Mouse (Mus musculus) right cerebral cortex, postnatal 14 days (tissue): ENCODE measurements around the gene Csf2ra.
"Not testable (repeated sequence)": the region's sequence is repeated elsewhere in the genome, so short reads cannot be mapped to it uniquely, and the experiment has no call there.

Source experiments
- DNase-seq: peaks from one replicate; pipeline ENCODE4 v3.0.0; 2022

Csf2ra gene

DNA sequence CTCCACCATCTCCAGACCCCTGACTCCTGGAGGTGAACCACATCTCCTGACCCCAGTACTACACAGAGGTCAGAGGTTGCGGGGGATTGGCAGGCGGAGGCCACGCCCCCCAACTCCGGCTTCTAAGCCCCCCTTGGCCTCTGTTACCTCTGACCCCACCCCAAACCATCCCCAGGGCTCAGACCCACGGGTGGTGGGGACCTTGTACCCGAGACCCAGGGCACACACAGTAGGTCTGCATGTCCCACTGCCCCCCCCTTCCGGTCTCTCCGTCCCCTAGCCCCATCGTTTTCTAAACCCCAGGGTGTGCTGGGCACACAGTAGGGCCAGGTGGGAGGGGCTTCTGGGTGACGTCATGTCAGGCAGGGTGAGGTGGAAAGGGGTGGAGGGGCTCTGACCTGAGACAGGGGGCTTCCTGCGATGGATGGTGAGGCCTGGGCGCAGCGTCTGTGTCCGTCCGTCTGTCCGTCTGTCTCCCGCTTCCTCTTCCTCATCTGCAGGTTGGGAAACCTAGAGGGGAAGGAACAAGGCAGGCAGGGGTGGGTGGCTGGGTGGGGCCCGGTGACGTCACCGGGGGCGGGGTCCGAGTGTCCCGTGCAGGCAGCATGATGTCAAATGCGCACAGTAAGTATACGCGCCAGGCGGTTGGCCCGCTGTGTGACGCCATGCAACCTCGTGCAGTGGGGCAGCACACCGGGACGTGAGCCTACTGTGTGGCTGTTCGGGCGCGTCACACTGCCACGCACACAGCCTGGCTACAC is at the start of gene Csf2ra:
Csf2ra (minus strand) TSS at position 489 of the 761 bp plus-strand sequence.
- DNase-seq = peak; percentile 23

DNA sequence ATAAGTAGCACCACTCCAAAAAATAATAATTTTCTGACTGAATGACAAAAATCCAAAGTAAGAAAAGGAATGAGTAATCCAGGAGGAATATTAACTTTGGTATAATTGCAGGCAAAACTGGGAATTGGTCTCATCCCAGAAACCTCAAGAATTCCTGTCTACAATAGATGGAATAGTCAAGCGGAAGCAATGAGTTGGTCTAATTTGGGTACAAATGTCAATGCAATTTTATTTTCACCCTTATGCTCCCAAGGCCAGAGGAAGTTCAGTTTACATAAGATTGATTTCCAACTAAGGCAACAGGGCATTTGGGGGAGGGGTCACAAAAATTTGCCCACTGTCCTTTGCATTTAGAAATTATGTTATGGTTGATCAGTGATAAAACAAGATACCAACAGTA is 47.2 kb upstream of the Csf2ra start:
- no peak for DNase-seq

DNA sequence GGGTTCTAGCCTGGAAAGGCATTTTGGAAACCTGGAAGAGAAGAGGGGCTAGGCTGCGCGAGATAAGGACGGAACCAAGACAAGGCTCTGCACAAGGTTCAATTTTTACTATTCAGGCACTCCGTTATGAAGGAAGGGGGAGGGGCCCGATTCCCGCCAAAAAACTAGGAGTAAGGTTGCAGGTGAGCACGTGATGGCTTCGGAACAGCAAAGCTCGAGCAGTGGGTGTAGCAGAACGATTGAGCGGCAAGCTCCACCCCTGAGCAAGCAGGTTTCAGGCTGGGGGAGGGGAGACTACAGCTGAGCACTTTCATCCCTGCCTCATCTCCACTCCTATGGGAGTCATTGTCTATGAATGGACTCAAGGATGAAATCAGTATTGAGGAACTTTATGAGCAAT is 40.9 kb upstream of the Csf2ra start:
- not testable (repeated sequence) for DNase-seq

DNA sequence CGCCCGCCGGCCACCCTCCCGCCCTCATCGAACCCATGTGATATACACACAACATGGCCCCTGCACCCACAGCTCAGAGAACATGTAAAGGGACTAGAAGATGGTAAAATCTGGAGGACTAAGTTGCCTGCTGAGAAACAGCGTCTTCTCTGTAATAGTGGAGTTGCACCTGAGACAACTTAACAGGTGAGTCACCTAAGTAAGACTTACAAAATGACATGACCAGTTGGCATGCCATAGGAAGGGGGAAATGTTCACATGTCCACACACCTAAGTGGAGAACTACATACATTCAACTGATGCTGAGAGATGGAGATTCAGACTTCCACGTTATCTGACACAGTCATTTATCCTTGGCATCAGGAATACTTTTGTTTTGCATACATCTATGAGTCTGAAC is 38.9 kb upstream of the Csf2ra start:
- no peak for DNase-seq

DNA sequence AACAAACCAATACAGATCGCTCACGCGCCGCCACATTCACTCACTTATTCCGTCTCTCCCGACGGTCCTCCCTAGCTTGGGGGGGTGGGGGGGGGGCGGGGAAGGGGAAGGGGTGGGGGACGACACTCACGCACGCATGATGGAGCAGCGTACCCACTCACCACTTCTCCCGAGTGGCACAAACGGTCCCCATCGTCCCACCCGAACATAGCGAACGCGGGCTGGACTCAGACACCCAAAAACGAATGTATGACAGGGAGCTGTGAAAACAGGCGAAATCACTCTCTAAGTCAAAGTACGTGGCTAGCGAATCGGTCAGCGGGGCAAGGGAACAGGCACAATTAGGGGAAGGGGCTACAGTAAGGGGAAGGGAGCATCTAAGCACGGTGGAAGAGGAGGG is 38.4 kb upstream of the Csf2ra start:
- peak; percentile 11 for DNase-seq

DNA sequence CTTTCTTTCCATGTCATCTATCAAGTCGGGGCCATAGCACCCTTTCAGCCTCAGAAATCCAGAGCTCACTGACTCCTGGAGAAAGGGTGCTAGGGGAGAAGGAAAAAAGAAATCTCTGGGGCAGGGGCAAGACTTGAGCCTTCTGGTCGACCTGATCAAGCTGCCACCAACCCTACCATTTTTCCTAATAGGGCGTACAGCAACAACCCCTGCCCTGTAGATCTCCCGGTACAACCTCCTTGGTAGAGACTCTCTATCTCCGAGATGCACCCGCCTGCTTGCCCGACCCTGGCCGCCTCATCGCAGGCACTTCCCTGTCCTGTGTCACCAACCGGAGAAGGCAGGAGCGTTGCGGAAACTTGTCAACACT is 38.0 kb upstream of the Csf2ra start:
- peak; percentile 14 for DNase-seq

DNA sequence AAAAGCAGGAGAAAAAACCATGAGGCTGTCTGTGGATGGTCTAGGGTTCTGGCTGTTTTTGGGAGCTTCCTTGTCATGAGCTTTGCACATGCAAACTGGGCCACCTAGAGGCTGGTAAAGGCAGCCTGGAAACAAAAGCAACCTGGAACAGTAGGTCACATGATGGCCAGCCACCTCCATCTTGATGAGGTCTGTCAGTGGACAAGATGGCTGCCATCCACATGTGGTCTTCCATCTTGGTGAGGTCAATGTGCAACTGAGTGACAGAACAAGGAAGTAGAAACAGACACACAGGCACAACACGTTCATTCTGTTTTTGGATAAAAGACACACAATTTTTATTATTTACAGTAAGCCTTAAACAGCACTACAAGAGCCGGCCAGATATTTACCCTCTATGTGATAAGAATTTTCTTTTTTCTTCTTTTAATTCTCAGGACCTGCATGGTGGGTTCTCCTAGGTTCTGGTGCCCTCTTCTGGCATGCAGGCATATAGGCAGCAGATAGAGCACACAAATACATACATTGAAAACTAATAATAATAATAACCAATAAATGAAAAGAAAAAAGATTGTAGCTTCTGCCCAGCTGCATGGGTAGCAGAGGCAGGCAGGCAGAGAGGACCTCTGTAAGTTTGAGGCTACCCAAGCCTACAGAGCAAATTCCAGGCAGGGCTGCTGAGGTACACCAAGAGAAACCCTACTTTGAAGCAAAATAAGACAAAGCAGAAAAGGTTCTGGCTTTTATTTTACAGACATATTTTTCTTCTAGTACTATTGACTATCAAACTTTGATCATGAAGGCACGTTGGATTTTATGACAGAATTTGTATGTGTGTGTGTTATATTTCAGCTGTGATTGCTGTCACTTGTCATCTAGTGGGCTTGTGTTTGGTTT is 37.4 kb upstream of the Csf2ra start:
- DNase-seq = peak; percentile 79

DNA sequence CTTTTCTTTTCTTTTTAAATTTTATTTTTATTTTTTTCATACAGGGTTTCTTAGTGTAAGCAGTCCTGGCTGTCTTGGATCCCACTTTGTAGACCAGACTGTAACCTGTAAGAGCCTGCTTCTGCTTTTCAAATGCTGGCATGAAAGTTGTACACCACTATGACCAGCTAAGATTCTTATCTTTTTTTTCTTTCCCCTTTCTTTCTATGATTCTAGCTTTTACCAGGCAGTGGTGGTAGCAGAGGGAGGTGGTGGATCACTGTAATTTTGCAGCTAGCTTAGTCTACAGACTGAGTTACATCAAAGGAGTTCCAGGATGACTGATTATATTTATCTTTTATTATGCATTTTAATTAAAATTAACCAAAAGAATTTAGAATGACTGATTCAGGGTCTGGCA is 36.7 kb upstream of the Csf2ra start:
- no peak for DNase-seq

DNA sequence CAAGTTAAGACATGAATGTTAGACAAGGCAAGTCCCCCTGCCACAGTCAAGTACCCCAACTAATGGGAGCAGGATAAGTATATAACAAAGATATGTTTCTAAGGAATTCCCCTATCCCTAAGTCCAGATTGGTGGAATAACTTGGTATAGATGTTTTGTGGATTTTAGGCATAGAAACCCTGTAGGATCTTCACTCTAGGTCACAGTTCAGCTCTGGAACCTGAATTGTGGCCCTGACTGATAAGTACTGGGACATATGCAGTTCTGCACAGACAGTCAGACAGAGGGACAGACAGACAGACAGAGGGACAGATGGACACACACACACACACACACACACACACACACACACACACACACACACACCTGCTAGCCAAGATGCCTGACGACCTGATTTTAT is 36.0 kb upstream of the Csf2ra start:
- no peak for DNase-seq

DNA sequence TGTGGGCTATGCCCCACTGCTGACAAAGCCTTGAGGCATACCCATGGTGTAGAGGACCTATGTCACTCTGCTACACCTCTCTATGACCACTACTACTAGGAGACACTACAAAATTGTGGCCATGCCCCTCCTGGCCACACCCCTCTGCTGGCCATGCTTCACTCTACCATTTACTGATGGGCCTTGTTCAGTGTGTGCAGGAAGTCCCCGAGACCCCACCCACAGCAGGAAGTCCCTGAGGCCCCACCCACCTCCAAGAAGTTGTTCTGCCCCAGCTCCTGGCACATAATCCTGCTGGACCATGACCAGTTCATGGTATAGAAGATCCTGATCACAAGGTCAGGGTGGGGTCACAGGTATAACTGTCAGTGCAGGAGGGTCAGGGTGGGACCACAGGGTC is 33.0 kb upstream of the Csf2ra start:
- no peak for DNase-seq

DNA sequence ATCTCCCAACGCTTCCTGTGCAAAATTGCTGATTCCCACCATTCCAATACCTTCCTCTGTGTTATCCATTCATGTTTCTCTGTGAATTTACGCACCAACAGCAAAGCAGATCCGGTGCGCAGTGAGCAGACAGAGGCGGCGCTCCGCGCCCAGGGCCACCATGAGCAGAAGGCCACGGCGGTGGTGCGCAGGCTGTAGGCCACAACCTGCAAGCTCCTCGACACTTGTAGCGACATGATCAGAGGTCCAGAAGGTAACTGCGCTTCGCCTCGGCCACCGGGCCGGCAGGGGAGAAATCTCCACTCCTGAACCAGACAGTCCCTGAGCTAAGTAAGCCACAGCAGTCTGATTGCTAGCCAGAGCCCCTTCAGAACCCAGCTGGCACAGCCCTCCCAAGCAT is 29.5 kb upstream of the Csf2ra start:
- no peak for DNase-seq

DNA sequence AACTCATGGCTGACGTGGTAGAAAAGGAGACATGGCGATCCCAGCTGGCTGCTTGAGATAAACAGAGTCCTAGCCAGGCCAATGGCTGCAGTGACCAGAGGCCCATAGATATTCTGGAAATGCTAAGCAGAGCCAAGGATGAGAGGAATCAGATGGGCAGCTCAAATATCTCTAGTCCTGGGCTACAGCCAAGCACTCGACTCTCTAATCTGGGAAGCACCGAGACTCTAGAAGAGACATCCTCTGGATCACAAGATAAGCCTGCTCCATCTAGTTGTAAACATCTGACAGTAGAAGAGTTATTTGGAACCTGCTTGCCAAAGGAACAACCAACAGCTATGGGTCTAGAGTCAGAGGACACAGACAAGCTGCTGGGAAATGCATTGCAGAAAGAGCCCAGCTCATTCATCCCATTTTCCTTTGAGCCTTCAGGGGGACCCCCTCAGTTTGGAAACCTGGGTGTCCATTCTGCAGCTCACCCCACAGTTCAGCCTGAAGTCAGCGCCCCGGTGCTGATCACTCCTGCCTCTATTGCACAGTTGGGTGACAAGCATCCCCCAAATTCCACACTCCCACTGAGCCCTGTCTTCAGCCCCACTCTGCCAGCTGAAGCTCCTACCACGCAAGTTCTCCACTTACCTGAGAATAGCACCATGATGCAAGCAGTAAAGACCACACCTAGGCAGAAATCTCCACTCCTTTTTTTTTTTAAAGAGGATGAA is 28.1 kb upstream of the Csf2ra start:
- no peak for DNase-seq

DNA sequence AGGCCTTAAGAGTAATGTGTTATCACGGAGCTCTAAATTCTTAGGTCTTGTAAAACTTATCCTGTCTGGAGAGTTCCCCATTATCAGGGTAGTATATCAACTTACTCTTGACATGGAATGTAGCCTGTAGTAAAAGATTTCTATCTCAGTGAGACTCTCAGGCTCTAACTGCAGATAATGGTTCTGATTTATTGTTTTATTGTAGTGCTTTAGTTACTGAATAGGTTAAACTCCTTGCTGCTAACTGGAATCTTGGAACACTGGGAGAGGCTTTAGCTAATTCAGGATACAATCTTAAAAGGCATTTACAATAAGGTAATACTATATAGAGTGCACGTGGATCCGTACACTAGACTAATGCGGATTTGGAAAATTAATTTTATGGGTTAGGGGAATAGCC is 19.1 kb upstream of the Csf2ra start:
- DNase-seq = not testable (repeated sequence)

DNA sequence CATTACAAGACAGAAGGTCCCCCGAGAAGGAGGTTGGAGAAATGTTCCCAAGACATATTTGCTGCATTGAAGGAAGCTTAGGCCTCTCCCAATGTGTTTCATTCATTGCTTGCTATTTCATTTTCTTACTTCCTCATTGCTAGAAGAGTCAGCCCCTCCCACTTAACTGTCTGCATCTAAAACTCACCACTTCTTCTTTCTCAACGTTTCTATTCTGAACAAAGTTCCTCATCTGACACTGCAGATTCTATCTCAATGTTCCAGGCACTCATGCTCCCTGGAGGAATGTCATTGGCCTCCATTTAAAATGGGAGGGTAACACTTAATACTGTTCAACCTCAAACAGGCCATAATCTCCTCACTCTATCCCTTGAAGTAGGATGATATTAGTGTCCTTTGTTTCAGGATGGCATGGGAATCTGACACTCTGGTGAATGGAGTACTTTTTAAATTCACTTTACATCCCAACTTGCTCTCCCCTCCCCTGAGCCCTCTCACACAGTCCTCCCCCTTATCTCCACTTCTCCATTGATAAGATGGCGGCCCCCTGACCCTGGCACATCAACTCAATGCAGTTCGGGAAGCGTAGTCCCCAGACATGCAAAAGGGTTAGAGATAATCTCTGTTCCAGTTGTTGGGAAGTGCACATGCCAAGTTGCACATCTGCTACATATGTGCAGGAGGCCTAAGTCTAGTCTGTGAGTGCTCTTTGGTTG is 16.6 kb upstream of the Csf2ra start:
- DNase-seq = no peak

DNA sequence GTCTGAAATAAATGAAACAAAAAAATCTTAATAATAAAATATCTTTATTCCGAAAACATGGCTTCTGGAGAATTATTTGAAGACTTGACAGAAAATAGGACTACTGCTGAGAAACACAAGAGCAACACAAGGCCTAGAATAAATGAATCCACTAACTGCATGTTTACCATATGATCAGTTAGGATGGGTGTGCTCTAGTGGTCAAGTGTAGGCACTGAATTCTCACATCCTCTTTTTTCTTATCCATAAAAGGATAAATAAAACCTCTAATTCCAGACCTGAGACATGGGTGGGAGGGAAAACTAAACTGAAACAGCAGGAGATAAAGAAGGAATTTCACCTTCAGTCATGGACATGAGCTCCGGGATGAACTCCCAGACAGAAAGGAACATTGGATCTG is 9.7 kb upstream of the Csf2ra start:
- no peak for DNase-seq

DNA sequence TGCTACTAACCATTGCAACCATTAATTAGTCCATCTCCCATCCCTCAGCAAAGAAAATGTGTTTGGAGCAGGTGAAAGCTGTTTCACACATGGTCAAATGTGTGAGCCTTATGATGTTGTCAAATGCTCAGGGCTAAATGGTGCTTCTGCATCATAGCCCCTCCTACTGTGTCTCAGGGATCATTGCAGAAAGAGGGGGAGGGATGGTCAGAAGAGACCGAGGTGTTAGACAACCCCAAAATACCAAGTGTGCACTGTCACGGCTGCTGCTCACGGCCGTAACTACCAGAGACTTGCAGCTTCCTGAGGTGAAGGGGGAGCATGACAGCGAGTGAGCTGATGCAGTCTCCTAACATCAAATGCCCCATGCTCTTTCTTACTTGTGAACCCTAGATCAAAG is 6.3 kb upstream of the Csf2ra start:
- DNase-seq = no peak

DNA sequence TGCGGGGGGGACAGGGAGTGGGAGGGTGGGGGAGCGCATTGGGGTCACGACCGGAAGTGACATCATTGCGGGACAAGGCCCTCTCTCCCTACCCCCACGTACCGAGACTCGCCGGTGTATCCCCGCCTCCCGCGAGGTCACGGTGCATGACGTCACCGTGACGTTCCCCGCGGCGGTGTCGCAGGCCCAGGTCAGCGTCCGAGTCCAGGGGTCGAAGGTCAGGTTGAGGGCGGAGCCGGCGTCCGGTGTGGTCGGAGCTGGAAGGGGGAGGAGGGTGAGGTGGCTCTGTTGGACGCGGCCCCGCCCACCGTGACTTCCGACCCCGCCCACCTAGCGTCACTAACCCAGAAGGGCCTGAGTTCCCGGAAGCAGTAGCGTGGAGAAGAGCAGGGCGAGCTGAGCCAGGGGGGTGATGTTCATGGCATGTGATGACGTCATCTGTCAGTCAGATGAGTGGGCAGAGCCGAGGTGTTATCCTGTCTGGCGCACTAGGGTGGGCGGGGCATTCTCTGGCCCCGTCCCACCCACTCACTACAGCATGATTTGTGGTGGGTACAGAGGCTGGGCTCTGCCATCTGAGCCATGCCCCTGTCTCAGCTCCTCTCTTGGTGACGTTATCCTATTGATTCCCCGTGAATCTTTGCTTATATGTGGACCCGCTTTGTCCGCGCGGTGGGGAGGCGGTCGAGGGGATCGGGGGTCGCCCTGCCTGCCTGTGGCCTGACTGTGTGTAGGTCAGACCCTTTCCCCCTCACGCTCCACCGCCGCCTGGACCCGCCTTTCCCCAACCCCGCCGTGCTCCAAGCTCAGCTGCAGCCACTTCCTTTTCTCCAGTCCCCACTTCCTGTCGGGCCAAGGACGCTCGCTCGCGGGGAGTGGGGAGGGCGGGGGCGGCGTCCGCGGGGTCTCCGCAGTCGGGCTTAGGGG is 1.0 kb downstream of the Csf2ra start:
- peak; percentile 89 for DNase-seq

DNA sequence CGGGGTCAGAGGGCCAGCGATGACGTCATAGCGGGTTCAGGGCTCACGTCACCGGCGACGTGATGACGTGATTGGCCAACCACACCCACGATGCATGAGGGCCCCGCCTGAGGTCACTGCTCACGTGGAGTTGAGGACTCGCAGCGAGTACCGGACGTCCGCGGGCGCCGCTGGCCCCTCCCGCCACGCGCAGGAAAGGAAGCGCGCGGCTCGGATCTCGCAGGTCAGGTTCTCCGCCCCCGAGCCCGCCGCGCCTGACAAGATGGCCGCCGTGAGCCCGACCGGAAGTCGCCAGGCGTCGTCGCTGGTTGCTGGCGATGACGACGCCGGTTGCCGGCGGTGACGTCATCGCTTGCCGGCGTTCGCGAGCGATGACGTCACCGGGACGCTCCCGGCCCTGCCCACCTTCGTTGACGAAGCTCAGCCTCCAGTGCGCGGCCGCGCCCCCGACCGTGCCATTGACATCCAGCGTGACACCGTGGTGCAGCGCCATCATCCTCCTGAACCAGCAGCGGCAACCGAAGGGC is 1.8 kb downstream of the Csf2ra start:
- peak; percentile 89 for DNase-seq

DNA sequence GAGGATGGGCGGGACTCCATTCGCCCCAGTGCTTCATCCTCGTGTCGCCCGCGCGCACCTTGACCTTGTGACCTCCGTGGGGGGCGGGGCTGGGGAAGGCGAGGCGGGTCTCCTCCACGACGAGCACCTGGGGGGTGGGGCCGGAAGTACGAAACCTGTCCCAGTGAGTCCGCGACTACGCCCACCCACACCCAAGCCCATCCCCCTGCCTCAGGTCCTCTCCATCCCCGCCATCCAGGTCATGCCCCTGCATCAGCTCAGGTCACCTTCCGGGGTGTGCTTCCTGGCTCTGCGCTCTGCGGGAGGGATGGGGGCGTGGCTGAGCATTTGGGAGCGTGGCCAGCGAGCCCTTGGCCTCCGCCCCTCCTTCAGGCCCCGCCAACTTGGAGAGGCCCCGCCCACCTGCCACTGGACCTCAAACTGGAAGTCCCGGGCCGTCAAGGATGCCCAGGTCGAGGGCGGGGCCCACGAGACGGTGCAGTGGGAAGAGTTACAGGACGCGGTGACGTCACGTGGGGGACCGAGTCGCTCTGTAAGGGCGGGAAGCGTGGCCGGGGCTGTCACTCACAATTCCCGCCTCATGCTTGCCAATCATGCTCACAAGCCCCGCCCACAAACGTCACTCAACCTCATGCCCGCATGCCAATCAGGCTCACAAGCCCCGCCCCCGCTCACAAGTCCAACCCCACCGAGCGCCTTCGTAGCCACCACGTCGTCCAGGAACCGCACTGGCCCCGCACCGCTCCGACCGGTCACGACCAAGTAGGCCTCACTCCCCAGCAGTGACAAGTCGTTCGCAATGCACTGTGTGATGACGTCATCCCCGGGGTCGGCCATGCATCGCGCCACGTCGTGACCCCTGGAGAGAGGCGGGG is 2.5 kb downstream of the Csf2ra start:
- peak; percentile 94 for DNase-seq
